Mouse (Mus musculus) kidney, adult 2 months (tissue): ENCODE data around the gene Tk1.

Experiments
- CTCF ChIP-seq: fragments of 200-500 bp; conservative IDR thresholded peaks from 2 replicates; pipeline ENCODE4 v1.5.1; 2011; ENCODE audit warnings: low read depth, mild to moderate bottlenecking, control low read depth, low read length, moderate library complexity, mixed read lengths; ENCODE audit not compliant: insufficient read depth, insufficient read length
- POLR2A ChIP-seq: fragments of 200-500 bp; IDR thresholded peaks from one replicate; pipeline ENCODE4 v1.6.1; 2011; ENCODE audit warnings: low read depth, low read length, control low read depth

DNA sequence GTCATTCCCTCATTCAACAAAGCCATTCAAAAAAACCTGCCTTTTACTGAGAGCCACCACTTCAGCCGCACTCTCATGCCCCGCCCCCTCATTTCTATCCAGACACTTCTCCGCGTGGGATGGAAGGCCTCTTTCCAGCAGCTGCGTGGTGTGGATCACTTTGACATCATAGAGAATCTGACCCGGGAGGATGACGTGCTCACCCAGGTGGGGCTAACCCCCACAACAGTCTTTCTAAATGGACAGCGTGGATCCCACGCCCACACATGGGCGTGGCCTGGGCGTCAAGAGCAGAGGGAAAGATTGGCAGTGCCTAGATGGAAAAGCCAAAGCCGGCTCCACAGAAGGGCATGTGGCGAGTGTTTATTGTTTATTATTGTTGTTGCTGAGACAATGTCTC is 10.4 kb upstream of the Tk1 start:
- TF ChIP-seq CTCF (no peak), POLR2A (no peak)
